Mouse (Mus musculus): ENCODE measurements around the gene Ifnar2.
"Not testable (repeated sequence)": the region's sequence is repeated elsewhere in the genome, so short reads cannot be mapped to it uniquely, and the experiment has no call there.

The Ifnar2 gene

DNA sequence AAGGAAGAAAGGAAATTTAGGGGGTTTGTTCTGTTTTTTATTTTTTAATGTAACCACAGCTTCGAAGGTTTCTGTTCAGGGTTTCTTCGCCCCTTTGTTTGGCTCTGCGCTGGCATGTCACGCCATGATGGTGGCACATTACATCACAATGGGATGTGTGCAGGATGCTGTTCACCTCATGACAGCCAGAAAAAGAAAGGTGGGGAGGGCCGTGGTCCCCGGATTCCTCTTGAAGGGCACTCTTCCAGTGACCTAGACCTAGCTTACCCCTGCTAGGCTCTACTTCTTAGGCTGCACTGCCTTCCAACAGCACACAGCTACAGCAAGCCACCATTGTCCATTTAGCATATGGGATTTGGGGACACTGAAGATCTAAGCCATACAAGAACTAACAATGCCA is 53.2 kb downstream of the Ifnar2 start:
- in situ Hi-C loops (cut with MboI, MseI) = loop anchor here (10.0 kb wide), 1 partner anchor 251 kb away; no protein-coding TSS in a partner anchor

DNA sequence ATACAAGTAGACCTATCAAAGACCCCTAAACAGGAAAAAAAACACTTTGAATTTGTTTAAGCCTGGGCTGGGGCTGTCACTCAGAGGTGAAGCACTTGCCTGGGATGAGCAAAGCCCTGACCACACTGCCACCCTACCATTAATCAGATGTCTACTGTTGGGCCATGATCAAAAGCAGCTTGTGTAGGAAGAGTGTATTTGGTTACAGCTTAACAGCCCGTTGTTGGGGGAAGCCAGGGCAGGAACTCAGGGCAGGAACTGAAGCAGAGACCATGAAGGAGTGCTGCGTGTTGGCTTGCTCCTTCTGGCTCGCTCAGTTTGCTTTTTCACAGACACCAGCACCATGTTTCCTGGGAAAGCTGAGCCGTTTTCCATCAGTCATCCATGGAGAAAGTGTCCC is 54.0 kb downstream of the Ifnar2 start:
- in situ Hi-C loops (cut with MboI, MseI) = loop anchor here (10.0 kb wide), 1 partner anchor 252 kb away; no protein-coding TSS in a partner anchor

DNA sequence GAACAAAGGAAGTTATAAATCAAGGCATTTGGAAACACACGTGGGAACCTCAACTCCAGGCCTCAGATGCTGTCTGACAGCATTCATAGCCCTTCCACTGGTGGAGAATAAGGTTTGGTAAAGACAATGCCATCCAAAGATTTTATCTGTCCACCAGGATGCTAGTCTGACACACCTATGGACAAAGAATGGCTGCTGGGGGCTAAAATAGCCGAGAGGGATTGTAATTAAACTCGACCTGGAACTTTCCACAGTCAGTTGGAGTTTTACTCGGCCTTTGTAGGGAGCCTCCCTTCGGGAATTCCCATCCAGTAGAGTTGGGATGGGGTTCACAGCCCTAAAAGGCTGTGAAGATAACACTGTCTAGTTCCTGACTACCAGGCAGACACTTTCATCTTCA is 54.9 kb downstream of the Ifnar2 start:
- in situ Hi-C loops (cut with MboI, MseI) = loop anchor here (10.0 kb wide), 1 partner anchor 253 kb away; no protein-coding TSS in a partner anchor

DNA sequence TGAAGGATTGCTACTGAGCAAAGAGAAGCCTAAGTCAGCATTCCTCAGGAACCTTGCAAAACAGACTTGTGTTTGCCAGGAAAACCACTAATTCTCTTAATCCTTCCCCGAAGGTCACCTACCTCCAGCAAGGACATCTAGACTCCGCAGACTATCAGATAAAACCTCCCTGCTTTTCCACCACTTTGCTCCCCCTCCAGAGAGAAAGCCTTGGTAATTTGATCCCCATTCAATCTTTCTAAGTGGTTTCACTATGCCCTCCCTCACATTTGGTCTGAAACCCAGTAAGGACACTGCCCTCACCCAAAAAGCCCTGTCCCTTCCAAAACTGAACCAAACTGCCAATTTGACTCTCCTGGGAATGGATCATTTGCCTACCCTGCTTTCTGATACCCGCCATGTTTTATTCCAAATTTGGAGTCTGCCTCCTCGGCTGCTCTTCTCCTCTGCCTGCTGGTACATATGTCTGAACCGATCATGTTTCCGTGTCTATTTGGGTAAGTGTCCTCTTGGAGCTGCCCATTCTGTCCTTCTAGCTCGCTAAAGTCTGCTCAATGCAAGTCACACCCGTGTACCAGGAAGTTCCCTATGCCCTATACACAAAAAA is 55.8 kb downstream of the Ifnar2 start:
- in situ Hi-C loops (cut with MboI, MseI) = loop anchor here (10.0 kb wide), 1 partner anchor 254 kb away; no protein-coding TSS in a partner anchor

DNA sequence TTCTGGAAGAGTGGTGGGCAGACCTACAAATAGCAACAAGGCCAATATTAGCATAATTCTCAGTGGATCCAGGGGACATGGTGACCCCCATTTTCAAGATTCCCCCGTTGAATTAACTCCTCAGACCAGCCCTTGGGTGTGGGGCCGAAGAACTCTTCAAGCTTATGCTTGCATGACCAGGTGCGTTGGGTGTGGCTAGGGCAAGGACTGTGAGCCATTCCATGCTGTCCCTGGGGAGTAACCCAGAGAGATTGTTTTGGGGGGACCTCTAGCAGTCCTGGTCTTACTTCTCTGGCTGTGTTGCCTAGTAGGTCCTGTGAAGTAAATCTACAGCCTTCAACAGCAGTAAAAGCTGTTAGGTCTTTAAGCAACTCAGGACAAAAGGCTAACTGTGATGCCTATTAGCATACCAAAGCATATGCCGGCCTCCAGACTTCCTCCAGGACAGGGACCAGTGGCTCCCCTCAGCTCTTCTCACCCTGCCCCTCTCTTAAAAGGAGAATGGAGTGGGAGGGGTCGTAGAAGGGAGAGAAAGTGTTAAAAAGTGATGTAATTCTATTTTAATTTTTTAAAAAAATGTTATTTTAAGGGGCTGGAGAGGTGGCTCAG is 60.2 kb downstream of the Ifnar2 start:
- in situ Hi-C loops (cut with MboI, MseI) = no loop called here

DNA sequence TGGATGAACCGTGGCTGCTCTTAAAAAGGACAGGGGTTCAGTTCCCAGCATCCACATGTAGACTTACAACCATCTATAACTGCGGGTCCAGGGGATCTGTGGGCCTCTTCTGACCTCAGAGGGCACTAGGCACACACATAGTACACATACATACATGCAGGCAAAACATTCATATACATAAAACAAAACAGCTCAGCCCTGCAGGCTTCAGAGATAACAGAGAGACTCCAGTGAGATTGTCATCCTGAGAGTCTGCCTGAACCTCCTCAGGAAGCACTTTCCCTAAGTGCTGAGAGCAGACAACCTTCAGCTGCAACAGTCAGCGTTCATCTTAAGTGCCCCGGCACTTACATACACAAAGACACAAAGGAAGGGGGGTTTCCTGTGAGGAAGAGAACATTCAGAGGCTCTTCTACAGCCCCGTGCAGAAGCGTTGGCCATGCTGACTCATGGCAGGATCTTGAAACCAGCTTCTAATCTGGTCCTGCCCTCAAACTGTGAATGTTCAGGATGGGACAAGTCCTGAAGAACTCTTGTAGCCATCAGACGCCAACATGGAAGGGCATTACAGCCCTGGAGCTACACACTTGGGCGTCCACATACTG is 60.8 kb downstream of the Ifnar2 start:
- in situ Hi-C loops (cut with MboI, MseI) = no loop called here

DNA sequence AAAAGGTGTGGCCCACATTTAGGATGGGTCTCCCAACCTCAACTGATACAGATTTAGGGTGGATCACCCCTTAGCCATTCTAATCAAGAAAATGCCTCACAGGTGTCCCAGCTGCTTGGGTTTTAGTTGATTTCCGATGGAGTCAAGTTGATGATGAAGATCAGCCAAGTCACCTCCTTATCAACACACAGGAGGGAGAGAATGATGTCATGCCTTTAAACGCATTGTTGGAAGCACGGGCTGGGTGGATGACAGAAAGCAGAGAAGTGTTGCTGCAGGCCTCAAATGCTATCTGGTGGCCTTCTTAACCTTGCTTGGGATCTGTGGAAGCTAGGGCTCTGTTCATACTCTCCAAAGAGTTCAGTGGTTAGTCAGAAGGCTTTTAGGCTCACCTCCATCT is 61.5 kb downstream of the Ifnar2 start:
- in situ Hi-C loops (cut with MboI, MseI) = no loop called here

DNA sequence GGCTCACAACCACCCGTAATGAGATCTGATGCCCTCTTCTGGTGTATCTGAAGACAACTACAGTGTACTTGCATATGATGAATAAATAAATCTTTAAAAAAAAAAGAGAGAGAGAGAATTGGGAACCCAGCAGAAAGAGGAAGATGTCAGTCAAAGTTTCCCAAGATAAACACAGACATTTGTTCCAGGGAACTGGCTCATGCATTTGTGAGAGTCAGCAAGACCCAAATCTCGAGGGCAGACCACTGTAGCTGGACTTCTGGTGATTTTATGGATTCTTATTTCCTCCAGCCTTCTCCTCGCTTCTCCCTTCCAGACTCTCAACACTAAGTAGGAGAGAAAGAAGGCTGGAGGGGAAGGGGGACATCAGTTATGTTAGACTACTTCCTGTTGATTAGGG is 65.5 kb downstream of the Ifnar2 start:
- in situ Hi-C loops (cut with MboI, MseI) = no loop called here

DNA sequence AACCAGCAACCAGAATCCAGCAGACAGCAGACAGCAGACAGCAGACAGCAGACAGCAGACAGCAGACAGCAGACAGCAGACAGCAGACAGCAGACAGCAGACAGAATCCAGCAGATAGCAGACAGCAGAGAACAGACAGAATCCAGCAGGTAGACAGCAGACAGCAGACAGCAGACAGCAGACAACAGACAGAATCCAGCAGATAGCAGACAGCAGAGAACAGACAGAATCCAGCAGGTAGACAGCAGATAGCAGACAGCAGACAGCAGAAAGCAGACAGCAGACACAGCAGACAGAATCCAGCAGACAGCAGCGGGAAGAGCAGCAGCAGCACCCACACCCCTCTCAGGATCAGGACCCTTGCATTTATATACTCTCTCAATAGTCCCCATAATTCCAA is 66.0 kb downstream of the Ifnar2 start:
- in situ Hi-C loops (cut with MboI, MseI) = not testable (repeated sequence)

DNA sequence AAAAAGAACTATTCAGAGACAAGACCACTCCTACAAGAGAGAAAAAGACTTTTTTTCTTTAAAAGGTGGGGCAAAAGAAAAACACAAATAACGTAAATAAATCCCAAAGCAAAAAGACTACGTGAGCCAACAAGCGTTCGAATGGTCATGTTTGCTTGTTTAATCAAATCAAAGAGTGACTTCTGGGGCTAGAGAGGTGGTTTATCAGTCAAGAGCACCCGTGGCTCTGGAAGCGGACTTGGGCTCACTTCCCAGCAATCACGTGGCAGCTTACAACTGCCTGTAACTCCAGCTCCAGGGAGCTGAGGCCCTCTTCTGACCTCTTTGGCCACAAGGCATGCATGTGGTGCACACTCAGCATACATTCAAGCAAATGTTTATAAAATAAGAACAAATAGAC is 68.8 kb downstream of the Ifnar2 start:
- in situ Hi-C loops (cut with MboI, MseI) = no loop called here

DNA sequence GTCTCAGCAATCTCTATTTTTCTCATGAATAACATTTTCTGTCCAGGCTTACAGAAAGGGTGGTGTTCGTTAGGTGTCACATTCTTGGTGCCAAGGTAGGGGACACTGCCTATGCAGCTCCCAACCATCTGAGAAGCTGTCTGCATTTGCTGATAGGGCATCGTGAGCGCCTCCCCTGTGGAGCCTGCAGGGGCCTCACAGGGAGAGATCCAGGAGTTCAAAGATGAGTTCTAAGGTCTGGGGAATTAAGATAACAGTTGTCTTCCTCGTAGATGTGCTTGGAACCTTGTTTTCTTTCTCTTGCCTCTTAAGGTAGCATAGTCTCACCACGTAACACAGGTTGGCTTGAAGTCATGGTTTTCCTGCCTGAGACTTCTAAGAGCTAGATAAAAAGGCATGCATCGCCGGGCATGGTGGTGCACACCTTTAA is 69.2 kb downstream of the Ifnar2 start:
- in situ Hi-C loops (cut with MboI, MseI) = no loop called here

DNA sequence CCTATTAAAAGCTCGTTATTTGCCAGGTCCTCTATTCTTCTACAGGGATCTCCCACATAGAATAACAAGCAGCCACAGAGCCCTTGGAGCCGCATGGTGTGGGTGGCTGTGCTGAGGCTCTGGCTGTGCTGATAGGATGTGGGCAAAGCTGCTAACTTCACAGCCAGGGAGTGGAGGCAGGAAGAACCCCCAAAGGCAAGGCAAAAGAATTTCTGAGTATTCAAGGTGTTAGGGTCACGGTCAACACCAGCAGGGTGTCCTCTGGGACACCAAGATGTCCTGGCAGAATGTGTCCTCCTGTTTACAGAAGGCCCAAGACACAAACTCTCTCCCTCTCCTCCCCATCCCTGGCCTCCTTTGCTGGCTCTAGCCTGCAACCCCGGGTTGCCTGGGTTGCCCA is 69.9 kb downstream of the Ifnar2 start:
- in situ Hi-C loops (cut with MboI, MseI) = no loop called here

DNA sequence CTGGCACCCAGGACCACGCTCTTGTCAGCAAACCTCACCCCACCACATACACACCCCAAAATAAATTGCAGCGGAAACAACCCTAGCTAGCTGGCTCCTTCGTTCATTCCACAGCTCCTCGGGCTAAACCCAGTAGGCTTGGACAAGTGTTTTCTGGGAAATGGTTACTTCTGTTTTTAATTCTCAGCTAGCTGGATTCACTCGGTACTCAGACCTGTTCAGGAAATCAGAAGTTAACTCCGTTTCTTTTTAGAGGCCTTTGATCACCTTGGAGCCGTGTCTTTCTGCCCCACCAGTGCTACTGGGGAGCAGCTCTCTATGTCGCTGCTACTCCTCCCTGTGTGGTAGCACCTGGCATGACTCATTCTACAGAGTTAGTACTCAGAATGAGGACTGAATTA is 70.6 kb downstream of the Ifnar2 start:
- in situ Hi-C loops (cut with MboI, MseI) = no loop called here

DNA sequence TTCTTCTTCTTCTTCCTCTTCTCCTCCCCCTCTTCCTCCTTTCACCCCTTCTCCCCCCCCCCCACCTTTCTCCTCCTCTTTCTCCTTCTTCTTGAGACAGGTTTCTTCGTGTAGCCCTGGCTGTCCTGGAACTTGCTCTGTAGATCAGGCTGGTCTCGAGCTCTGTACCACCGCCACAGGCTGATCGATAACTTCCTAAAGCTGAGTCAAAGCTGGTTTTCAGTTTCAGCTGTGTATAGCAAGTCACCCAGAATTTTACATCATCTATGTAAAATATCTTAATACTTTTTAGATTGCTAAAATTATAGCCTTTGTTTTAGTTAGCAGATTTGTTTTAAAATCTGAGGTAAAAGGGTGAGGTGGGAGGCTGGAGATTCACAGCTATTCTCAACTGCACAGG is 72.3 kb downstream of the Ifnar2 start:
- in situ Hi-C loops (cut with MboI, MseI) = no loop called here

DNA sequence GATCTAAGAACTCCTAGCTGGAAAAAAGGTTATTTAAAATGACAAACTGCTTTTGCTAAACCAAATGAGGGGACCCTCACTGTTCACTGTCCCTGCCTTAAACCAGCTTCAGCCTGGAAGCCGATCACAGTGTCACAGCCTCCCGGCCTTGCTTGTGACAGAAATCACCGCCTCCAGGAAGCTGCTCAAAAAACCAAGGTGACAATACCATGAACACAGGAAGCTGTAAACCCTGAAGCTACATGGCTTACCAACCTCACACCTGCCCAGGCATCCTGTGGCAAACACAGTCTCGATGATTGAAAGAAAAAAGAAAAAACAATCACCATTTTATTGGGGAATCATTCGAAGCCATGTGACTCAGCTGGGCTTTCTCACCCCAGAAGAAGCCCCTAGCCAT is 73.0 kb downstream of the Ifnar2 start:
- in situ Hi-C loops (cut with MboI, MseI) = no loop called here

DNA sequence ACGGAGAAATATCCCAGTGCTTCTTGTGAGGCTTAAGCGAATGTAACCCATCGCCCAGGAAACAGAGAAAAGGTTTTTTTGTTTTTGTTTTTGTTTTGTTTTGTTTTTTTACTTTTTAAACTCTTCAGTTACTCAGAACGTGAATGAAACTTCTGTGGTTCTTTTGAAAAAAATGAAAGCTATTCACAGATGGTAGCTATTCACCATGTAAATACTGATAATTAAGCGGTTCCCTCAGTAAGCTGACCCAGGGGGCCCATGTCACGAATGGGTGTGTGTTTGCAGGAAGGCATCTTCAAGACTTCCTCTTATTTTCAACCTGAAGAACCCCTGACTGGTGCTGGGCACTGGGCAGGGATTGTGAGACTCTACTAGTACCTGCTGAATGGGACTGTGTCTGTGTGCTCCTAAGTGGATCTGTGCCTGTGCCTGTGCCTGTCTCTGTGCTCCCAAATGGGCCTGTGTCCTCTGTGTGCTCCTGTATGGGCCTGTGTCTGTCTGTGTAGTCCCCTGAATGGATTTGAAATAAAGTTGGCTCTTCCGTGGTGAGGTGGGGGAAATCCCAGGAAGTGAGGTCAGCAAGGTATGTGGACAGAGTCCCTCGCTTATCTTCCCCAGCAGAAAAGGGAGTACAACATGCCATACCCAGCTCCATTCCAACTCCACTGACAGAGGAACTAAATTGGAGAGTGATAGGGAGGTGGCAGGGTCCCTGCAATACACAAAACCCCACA is 74.4 kb downstream of the Ifnar2 start:
- in situ Hi-C loops (cut with MboI, MseI) = no loop called here

DNA sequence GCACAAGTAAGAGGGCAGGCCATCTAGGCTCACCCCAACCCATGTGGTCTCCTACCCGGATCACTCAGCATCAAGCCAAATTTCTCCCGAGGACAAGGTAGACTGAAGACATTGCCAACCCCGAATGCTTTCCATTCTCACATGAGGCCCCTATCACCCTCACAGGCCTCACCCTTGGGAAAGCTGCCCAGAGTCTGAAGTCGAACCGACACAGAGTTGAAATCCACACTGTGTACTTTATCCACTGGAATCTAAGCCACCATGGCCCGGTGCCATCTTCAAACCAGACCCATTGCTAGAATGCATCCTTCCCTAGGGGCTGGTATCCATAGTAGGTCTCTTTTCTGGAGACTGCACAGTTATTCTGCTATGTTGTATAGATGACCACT is 74.9 kb downstream of the Ifnar2 start:
- in situ Hi-C loops (cut with MboI, MseI) = no loop called here

DNA sequence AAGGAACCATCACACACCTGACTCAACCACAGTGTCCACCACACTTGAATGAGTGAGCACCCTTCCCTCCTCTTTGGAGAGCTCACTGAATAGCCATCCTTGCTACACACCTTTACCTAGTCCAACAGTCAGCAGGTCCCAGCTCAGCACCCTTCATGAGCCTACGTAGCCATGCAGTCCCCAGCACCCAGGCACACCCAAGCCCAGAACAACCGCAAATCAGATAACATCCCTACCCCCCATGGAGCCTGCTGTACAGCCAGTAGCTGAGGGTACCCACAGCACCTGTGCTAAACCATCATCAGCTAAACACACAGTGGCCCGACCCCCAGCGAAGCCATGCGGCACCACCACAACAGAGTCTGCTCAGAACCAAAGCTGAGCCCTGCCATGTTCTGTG is 75.5 kb downstream of the Ifnar2 start:
- in situ Hi-C loops (cut with MboI, MseI) = no loop called here

DNA sequence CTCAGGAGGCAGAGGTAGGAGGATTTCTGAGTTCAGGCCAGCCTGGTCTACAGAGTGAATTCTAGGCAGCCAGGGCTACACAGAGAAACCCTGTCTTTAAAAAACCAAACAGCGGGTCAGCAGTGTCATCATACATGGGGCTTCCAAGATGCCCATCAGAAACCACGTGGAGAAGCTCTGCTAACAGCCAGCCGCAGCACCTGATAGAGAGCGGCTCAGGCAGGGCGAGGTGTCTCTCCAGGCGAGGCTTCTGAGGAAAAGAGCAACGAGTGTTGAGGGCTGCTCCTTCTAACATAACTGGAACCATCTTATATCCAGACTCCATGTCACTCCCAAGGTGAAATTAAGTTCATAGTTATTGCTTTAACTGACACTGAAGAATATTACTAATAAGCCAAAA is 76.3 kb downstream of the Ifnar2 start:
- in situ Hi-C loops (cut with MboI, MseI) = no loop called here

DNA sequence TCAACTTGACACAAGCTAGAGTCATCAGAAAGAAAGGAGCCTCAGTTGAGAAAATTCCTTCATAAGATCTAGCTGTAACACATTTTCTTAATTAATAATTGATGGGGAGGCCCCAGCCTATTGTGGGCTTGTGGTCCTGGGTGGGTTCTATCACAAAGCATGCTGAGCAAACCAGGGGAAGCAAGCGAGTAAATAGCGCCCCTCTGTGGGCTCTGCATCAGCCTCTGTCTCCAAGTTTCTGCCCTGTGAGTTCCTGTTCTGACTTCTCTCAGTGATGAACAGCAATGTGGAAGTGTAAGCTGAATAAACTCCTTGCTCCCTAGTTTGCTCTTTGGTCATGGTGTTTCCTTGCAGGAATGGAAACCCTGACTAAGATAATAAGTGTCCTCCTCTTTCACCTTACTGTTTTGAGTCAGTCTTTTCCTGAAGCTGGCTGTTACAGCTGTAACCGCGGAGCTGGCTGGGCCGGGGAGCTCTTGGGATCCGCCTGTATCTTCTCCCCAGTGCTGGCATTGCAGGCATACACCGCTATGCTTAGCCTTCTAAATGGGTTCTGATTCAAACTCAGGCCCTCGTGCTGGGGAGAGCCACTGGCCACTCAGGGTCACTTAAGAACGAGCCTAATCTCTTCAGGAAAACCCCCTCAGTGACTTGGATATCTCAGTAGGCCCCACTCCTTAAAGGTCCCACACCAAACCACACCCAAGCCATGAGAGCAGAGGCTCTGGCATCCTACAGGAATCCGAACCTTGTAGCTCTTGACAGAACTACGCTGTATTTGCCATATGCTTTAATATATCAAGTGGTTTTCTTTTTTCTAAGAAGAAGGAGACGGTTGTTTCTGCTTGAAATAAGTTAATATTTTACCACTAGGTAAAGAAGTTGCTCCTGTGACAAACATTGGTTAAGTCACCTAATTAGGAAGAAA is 77.8 kb downstream of the Ifnar2 start:
- in situ Hi-C loops (cut with MboI, MseI) = loop anchor here (5.0 kb wide), 1 partner anchor 38 kb away; no protein-coding TSS in a partner anchor

DNA sequence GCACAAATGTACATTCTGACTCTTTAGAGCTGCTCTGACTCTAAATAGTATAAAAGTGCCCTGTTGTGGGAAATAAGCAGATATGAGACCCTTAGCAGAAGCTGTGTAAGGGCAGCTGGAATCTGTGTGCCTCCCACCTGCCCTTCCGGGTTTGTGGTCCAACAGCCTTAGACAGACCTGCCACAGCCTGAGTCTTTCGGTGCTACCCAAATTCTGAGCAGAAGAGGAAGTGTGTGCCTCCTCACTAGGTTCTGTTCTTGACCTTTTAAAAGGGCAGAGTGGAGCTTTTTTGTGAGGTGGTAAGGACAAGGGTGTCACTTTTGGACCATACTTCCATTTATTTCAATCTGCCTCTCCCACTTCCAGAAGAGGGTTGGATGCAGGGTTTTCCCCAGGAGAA is 79.4 kb downstream of the Ifnar2 start:
- in situ Hi-C loops (cut with MboI, MseI) = loop anchor here (5.0 kb wide), 1 partner anchor 40 kb away; no protein-coding TSS in a partner anchor
